10 mouse cellular contexts compared by ENCODE assay signal in the genomic region with DNA sequence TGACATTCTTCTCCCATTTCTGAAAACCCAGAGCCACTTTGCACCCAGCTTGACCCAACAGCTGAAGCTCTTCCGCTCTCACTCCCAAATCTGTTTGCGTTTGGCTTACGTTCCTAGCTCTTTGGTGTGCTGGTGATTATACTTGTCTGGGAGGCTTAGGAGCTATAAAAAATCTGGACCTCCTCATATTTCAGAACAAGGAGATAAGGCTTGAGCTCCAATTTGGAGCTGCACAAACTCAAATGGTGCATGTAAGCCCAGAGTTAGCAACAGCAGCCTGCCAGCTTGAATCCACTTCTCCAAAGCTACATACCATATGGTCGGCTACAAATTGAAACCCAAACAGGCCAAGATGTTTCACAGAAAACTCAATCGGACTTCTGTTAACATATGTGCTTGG.
DNase-seq lines count a peak whose midpoint lies in the region; ATAC-seq and TF ChIP-seq lines count a peak whose summit lies in the region.
"Had no signal": no experiment of that assay in that cellular context is flagged by ENCODE, and none has a peak within 500 bp of the region (broad histone marks: within the 10 kb centered on the region; RNA-seq: fewer than 3 reads in every experiment).

No protein-coding gene starts in this region.

- WGBS in heart, adult 2 months, result 36% methylated on average over 5 of the region's 5 CpGs
- WGBS in heart, embryonic 10.5 days, result 65% methylated on average over 5 of the region's 5 CpGs
- WGBS in neural tube, embryonic 15.5 days, result 82% methylated on average over 5 of the region's 5 CpGs

- no peak overlapping the region for H3K4me3 ChIP-seq in heart, adult 2 months
- H3K4me3 ChIP-seq in heart, embryonic 10.5 days, result no peak overlapping the region
- H3K4me3 ChIP-seq in neural tube, embryonic 15.5 days (replicated peaks), result no peak overlapping the region
- H3K4me3 ChIP-seq: neural tube, embryonic 13.5 days had no signal

- H3K9ac ChIP-seq in heart, adult 2 months (ENCODE audit: low read depth, low read length), result no peak overlapping the region
- no peak overlapping the region for H3K9ac ChIP-seq in neural tube, embryonic 15.5 days (replicated peaks)
- H3K9ac ChIP-seq: neural tube, embryonic 13.5 days had no signal

- no peak for ATAC-seq in neural tube, embryonic 15.5 days (ENCODE audit: low FRiP score)

- intact Hi-C loops in heart, adult 2 months (cut with DNase I), result loop anchor here (5.0 to 10.0 kb wide), 2 partner anchors 128 to 190 kb away; partner anchors contain the start of gene Pcdh18

- TF ChIP-seq EP300 in heart, adult 2 months (IDR thresholded peaks at IDR 0.05; ENCODE audit: insufficient read depth, low read depth, low read length), result 0 out of 2 replicates have a peak, but pooled peaks have one; percentile 46

- TF ChIP-seq POLR2A in heart, adult 2 months (IDR thresholded peaks at IDR 0.05; ENCODE audit: insufficient read depth, low read depth, low read length), result no peak

- no peak overlapping the region for H3K4me2 ChIP-seq in neural tube, embryonic 15.5 days
- H3K4me2 ChIP-seq: neural tube, embryonic 13.5 days had no signal

- no peaks in the 10 kb centered on the region for H3K36me3 ChIP-seq in heart, adult 2 months (ENCODE audit: control insufficient read depth, insufficient read depth, low read length)
- no peaks in the 10 kb centered on the region for H3K36me3 ChIP-seq in heart, embryonic 10.5 days
- H3K36me3 ChIP-seq in neural tube, embryonic 15.5 days, result no peaks in the 10 kb centered on the region
- H3K36me3 ChIP-seq: neural tube, embryonic 13.5 days had no signal

- no peak overlapping the region for H3K27ac ChIP-seq in heart, adult 2 months
- no peak overlapping the region for H3K27ac ChIP-seq in heart, embryonic 10.5 days
- no peak overlapping the region for H3K27ac ChIP-seq in neural tube, embryonic 15.5 days (replicated peaks)
- H3K27ac ChIP-seq: neural tube, embryonic 13.5 days had no signal

- DNase-seq in heart, adult 2 months, result peak in 1 of 2 experiments; percentile 43
- no peak for DNase-seq in heart, embryonic 10.5 days (ENCODE audit: low spot score)
- DNase-seq in frontal cortex, postnatal 14 days (ENCODE audit: low spot score in 2 of 2), result peak; percentile 3 to 5
- DNase-seq in kidney, postnatal 36 days, result peak; percentile 22 to 27
- peak; percentile 34 for DNase-seq in mesoderm, embryonic 11.5 days (ENCODE audit: low read depth, low spot score)
- DNase-seq in cerebellum, postnatal 25 days, result no peak
- no peak for DNase-seq in spleen, postnatal 36 days (ENCODE audit: low spot score in 2 of 2)

- no peaks in the 10 kb centered on the region for H3K27me3 ChIP-seq in heart, adult 2 months (ENCODE audit: control insufficient read depth, insufficient read depth, low read length)
- H3K27me3 ChIP-seq in heart, embryonic 10.5 days (ENCODE audit: insufficient read depth, poor library complexity, severe bottlenecking), result no peaks in the 10 kb centered on the region
- no peaks in the 10 kb centered on the region for H3K27me3 ChIP-seq in neural tube, embryonic 15.5 days (replicated peaks)
- H3K27me3 ChIP-seq: CH12.LX; neural tube, embryonic 13.5 days had no signal

- TF ChIP-seq CTCF in heart, adult 2 months (IDR thresholded peaks at IDR 0.05), result no peak

- H3K9me3 ChIP-seq in heart, embryonic 10.5 days, result no peaks in the 10 kb centered on the region
- H3K9me3 ChIP-seq in neural tube, embryonic 15.5 days (replicated peaks), result no peaks in the 10 kb centered on the region
- H3K9me3 ChIP-seq: neural tube, embryonic 13.5 days had no signal

- no peaks in the 10 kb centered on the region; the same call in 1 of the 2 replicates for H3K4me1 ChIP-seq in heart, adult 2 months (ENCODE audit: control insufficient read depth, insufficient read depth, low read length)
- H3K4me1 ChIP-seq in heart, embryonic 10.5 days, result no peaks in the 10 kb centered on the region
- H3K4me1 ChIP-seq in neural tube, embryonic 15.5 days, result no peaks in the 10 kb centered on the region
- H3K4me1 ChIP-seq: neural tube, embryonic 13.5 days had no signal

- H3K79me2 ChIP-seq in heart, adult 2 months (replicated peaks; ENCODE audit: control insufficient read depth, insufficient read depth, low read length), result no peaks in the 10 kb centered on the region

Comparison
In these comparisons a context has a peak if more than half of its experiments do, and no peak if none do; other contexts are left out.
1. DNase-seq: peak in frontal cortex, postnatal 14 days (2 of 2), kidney, postnatal 36 days (2 of 2) and mesoderm, embryonic 11.5 days (single experiment); none in heart, embryonic 10.5 days (single experiment), cerebellum, postnatal 25 days (0 of 2) and spleen, postnatal 36 days (0 of 2).